Mouse (Mus musculus): ENCODE results near the gene Rnf24.

GRCm38 (mm10) chr2:131353564-131353915 is 848 bp upstream of the Rnf24 start:
- TF ChIP-seq CHD2 (IDR thresholded peaks at IDR 0.05; ENCODE audit: low read depth, low read length) (no peak), MAFK (IDR thresholded peaks at IDR 0.05; ENCODE audit: insufficient read depth, low read depth, low read length) (no peak), HCFC1 (IDR thresholded peaks at IDR 0.05; ENCODE audit: borderline replicate concordance, insufficient read depth, low read length) (no peak)

All from ES-E14 (cell line).